Mouse (Mus musculus) erythroblast, embryonic 14.5 days (primary cell): ENCODE results near the gene Ndst2.

ENCODE experiments used
- GATA1 ChIP-seq: IDR thresholded peaks from 2 replicates; pipeline ENCODE4 v1.6.1; 2012; ENCODE audit warnings: low read length, inconsistent platforms, mixed read lengths
- TAL1 ChIP-seq: IDR thresholded peaks from 3 replicates; pipeline ENCODE4 v1.6.1; 2012; ENCODE audit warnings: low read length, inconsistent platforms, mixed read lengths

DNA sequence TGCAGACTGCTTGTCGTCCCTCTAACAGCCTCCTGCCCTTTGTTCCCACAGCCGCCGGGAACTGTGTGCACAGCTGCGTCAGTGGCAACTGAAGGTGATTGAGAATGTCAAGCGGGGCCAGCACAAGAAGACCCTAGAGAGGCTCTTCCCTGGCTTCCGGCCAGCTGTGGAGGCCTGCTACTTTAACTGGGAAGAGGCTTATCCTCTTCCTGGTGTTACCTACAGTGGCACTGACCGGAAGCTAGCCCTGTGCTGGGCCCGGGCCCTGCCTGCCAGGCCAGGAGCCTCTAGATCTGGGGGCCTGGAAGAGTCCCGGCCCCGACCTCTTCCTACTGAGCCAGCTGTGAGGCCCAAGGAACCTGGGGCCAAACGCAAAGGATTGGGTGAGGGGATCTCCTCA is 20.5 kb downstream of the Ndst2 start:
- TF ChIP-seq GATA1 (no peak), TAL1 (no peak)
